Mouse (Mus musculus) inflammation-experienced regulatory T-cells, adult 6 months (primary cell): ENCODE measurements around the gene Smad1. TPM values are rescaled to one million over a fixed set of nuclear protein-coding genes. Genes with fewer than 3 reads are reported as not detected.

Source experiments
- ATAC-seq: one replicate; pipeline ENCODE4 v1.8.0; 2017
- polyA plus RNA-seq, 3 experiments: library from polyadenylated mRNA; unstranded; fragments of 100-300 nt; shearing (Covaris generic); gene quantifications; one replicate each; pipeline ENCODE4 v1.2.1; 2017

Gene Smad1
- polyA plus RNA-seq, 3 experiments from 2014 or later, result 2.9 to 8.1 (median 7.1) TPM

DNA sequence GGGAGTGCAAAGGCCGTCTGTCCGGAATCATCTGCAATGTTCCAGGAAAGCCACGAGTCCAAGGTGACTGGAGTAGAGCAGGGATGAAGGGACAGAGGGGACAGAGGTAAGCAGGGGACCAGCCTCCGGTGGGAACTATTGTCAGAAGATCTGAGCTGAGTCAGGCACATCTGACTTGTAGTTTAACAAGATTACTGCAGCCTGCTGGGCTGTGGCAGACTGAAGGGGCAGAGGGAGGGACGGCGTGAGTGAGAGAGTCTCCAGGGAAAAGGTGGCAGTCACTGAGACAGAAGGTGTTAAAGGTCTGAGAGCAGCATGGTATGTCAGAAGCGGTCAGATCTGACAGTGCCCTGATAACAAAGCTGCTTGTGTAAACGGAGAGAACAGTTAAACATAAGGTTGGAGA is 16.5 kb downstream of the Smad1 start:
- no peak for ATAC-seq

DNA sequence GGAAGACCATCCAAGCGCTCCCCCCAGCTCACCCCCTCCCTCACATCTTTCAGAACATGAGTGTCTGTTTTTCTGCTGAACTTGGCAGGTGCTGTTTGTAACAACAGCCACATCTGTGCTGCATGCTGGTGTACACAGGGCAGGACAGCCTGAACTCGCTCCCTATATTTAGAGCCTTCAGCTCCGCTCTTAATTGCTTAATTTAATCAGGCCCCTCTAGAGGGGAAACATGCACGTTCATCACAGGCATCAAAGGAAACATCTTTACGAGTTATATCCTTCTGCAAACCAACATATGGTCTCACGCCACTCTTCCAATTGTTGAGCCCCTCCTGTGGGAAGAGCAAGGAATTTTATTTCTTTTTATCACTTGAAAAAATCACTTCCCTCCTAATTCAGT is 17.5 kb downstream of the Smad1 start:
- no peak for ATAC-seq

DNA sequence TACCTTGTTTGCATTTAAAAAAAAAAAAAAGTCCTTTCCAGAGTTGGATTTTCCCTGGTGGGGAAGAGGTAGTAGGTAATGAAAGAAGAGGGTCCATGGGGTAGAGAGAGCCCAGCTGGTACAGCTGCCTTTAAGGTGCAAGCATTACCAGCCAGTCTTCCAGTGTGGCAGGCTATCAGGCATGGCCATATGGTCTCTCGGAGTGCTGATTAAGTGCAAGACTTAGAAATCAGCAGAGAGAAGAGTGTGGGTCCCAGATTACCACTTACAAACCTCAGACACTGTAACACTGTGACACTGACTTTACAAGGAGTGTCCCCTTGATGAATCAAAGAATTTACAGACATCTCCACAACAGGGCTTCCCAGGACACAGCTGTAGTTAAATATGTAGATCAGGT is 18.9 kb downstream of the Smad1 start:
- no peak for ATAC-seq

DNA sequence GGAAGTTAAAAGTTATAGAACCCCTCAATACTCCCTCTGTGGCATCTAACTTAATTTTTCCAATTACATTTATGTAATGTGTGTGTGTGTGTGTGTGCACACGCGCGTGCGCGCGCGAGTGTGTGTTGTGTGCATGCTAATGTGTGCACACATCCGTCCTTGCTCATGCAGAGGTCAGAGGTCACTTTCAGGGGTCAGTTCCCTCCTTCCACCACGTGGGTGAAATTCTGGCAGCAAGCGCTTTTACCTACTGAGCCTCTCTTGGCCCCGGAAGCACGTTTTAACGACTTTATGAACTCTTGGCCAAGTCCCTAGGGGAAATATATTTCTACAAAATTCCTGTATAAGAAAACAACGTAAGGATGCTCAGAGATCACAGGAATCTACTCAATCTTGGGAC is 19.3 kb downstream of the Smad1 start:
- ATAC-seq, result no peak

DNA sequence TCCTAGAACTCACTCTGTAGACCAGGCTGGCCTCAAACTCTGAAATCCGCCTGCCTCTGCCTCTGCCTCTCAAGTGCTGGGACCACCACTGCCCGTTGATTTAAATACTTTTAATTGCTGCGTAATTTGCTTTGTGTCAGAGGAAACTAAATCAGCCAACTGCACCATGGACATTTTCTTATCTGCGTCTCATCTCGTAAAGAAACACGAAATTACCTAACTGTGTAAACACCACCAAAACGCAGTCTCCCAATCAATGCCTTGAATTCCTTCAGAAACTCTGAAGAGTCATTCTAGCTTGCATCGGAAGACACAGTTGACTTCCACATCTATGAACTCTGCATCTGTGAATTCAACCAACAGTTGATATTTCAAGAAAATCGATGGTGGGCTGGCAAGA is 22.7 kb downstream of the Smad1 start:
- ATAC-seq, result no peak

DNA sequence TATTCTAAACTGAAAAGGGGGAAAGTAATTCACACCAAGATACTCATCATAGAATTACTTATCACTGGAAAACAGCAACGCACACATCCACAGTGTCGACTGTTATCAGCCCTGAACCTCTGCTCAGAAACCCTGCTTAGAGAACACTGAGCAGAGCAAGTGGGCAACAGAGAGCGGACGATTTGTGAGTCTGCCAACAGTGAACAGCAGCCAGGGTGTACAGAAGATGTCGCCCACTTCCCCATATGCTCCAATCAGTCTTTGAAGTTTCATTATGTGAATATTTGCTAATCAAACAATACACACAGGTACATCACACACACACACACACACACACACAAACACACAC is 23.6 kb downstream of the Smad1 start:
- no peak for ATAC-seq

DNA sequence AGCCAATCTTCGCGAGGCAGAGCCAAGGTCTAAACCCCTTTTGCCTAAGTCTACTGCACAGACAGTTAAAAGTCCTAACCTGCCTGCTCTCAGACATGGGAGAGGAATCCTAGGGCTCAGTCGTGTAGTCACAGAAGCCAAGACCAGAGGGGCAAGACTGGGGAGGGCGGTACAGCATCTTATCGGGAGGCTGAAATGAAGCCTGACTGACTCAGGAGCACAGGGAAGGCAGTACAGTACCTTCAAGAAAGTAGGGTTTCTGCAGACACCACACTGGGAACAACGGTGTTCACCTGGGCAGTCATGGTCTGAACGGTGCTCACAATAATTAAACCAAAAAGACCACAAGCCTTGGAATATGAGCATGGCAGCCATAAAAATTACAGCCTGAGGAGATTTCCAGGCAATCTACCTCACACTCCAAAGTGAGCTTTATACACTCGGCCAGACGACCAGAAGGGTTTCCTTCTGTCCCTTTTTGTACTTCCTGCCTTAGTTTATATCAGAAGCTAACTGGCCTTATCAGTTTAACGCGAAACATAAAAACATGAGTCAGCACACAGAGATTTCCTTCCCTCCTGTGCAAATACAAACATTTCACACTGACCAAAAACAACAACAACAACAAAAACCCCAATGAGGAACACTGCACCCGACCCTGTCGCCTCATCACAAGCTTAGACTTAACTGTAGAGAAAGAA is 24.1 kb downstream of the Smad1 start:
- ATAC-seq, result no peak

DNA sequence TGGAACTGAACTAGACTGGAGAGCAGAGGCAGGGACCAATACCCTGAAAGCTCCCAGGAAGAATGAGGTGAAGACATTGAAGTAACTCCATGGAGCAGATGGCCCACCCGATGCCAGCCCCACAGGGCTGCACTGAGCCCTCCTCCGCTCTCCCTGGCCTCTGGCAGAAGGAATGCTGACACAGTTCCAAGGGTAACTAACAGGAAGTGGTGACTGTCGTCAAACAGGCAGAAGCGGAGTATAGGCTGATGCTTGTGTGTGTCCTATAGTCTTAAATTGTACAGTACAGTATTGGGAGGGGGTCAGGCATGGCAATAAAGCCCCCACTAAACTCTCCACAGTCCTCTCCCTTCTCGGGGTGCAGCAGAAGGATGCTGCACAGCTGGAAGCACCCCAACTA is 24.9 kb downstream of the Smad1 start:
- peak; percentile 22 for ATAC-seq

DNA sequence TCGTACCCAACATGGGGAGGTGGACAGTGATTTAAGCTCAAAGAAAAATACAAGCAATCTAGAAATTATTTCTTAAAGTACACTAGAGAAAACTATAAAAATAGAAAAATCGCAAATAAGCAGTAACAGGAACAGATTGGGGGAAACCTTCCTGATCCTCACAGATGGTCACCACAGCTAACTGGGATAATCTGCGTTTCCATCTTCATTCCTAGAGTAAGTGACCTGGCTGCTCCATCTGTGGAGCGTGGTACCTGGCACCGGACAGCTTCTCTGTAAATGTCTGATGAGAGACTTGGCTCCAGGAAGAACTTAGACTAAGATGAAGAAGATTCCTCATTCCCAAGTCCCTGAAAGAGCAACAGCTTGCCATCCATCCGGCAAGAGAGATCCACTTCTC is 25.8 kb downstream of the Smad1 start:
- ATAC-seq, result no peak

DNA sequence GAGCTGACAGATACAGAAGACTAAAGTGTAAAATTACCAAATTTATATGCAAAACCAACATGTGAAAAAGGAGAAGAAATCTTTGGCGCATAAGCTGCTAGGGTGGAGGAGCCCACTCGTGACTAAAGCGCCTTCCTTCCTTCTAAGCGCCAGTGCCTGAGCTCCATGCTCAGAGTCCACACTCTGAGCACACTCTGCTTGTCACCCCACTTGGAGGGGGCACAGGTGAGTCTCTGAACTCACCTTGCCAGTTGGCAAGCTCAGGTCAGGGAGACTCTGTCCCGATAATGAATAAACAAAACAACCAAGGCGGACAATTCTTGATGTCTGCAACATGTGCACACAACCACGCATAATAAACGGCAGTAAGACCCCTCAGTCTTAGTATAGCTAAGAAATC is 26.4 kb downstream of the Smad1 start:
- ATAC-seq, result no peak

DNA sequence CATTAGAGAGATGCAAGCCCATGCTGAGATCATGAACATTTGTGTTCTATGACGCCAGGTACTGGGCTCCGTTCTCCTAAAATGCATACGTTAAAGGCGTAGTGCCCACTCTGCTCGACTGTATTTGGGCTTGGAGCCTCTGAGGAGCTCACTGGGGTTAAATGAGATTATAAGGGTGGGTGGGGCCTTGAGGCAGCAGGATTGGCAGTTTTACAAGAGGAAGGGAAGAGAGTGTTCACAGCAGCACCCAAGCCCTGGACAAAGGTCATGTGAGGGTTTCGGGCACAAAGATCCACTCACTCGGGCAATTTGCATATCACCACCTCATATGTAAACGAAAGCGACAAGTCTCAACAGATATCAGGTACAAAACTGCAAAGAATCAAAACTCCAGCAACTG is 26.8 kb downstream of the Smad1 start:
- no peak for ATAC-seq

DNA sequence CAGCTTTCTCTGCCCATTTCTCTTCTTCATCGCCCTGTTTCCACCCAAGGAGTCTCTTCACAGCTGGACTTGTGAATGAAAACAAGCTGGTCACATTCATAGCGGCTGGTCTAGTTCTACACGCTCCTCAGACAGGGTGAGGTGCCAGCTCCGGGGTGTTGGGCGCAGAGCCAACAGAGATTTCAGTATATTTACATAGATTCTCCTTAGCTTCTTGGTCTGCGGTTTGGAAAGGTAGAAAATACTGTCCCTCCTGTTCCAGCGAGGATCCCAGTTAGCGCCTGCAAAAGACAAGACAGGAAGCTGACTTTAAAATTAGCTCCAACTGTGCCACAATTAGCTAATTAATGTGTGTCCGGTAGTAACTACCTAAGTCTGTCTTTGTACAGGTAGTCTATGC is 27.2 kb downstream of the Smad1 start:
- ATAC-seq, result no peak

DNA sequence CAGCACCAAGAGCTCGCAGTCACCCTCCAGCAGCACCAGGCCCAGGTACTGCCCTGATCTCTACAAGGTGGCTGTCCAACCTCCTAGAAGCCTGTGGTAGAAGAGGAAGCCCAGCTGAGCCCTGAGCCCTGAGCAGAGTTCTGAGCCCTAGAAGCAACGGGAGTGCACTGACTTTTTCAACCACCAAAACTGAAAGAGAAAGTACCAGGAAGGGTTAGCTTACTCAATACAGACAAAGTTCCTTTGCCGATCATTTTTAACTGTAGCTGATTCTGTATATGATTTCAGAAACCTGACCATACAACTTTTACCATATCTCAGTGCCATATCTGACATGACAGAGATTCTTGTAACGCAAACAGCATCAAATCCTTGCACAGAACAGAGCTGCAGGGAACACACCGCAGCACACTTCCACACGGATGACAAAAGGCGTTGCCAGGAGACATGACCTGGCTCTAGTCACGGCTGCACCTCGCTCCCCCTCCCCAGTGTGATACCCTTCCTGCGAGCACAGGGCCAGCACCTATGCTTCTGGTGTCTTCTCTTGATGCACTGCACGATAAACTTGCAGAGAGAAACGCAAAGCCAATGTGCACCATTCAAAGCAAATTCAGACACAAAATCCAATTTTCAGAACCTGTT is 28.6 kb downstream of the Smad1 start:
- peak; percentile 90 for ATAC-seq

DNA sequence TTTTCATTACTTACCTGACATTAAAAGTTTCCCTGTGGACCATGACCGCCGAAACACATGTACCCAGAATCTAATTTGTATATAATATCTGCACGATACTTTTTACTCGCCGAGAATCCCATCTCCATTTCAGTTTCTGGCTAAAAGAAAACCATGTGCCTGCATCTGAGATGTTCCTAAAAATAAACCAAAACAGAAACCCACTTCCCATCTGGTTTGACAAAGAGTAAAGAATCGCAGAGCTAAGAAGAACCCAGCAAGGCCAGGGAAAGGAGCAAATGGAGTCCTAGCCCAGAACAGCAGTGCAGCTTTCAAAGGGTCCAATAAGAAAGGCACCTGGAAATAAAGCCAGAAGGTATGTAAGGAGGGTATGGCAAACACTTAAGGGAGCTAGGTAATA is 30.2 kb downstream of the Smad1 start:
- no peak for ATAC-seq

DNA sequence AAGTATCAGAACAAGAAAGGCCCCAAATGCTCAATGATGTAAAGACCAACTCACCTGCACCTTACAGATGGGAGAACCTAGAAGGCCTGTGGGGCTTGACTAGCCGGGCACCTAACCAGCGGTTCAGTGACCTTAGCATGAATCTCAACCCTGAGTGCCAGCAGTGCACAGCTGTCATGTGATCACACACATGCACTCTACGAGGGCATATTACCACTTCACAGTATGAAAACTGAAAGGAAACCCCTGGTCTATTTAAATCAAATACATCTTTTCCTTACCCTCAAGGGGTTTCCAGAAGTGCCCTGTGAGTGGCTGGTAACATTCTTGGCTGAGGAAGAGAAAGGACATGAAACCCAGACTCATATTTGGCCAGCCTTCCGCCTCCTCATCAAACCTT is 31.4 kb downstream of the Smad1 start:
- ATAC-seq, result no peak

DNA sequence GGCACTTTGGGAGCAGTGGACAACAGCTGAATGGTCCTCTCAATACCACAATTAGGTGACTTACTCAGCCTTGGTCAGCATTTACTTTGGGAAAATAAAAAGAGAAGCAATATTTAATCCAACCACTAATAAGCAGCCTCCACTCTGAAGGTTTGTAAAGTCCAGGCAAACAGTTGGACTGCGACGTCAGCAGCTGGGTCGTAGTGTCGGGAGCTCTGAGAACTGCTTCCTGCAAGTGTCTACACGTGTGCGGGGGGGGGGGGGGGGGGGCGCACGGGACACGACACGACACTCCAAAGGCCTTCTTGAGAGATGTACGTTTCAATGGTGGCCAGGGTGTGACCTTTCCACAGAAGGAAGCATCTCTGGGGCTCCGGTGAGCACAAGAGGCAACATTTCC is 32.0 kb downstream of the Smad1 start:
- ATAC-seq, result no peak

DNA sequence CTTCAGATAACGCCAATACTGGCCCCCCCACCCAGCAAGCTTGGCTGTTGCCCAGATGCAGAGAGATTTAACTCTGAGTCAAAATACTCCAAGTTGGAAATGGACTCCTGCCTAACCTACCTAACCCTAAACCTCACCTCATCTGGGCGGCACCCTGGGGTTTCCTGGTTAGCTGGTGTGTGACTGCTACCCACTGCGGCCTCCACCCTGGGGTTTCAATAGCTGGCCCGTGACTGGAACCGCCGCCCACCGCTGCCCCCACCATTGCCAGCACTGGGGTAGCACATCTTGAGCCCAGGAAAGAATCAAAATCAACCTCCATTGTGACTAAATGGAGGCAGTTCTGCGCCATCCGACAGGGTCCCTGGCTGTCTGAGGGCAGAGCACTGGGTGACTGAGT is 33.1 kb downstream of the Smad1 start:
- no peak for ATAC-seq

DNA sequence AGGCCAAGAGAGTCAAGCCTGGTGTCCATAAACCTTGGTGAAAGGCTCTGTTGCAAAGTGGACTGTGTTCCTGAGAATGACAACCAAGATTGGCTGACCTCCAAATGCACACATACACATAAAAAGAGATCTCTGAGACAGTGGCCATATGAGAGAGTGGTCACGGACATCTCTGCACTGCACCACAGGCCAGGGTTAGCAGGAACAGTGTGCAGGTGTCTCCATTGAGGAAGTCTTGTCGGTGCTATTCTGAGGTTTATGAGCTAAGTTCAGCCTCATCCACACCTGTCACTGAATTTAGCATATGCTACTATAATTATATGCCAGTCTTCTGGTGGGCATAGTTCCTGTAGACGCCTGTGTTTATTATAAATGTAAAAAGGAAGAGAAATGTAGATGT is 33.6 kb downstream of the Smad1 start:
- no peak for ATAC-seq

DNA sequence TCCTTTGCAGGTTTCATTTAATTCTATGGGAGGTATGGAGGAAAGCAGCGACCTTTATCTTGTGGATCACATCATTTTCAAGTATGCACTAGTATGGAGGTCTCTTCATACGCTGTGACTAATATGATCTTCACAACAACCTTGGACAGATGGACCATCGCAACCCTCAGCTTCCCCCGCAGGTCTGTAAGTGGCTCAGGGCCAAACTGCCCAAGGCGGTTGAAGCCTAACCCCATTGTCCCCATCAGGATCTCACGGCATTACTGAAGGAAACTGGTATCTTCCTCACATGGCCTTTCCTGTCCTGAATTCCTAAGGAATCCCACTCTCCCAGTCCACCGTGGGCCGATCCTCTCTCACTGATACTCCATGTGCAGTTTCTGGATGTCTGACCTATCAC is 34.5 kb downstream of the Smad1 start:
- ATAC-seq, result no peak

DNA sequence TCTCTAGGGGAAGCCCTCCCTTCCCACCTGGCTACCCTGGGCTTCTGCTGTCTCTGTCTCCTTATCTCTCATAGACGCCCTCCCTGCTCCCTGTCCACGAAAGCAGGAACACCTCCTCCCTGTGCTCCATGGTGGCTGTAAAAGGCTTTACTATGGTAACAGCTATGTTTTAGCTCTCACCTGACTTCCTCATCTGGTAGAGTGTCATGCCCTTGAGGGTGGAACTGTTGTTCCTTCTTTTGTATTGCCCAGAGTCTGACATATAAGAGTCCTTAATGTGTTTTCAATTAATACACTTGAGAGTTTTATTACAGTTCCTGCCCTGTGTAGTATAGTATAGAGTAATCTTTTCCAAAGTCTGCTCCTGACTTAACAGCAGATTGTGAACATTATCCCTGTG is 36.9 kb downstream of the Smad1 start:
- no peak for ATAC-seq

DNA sequence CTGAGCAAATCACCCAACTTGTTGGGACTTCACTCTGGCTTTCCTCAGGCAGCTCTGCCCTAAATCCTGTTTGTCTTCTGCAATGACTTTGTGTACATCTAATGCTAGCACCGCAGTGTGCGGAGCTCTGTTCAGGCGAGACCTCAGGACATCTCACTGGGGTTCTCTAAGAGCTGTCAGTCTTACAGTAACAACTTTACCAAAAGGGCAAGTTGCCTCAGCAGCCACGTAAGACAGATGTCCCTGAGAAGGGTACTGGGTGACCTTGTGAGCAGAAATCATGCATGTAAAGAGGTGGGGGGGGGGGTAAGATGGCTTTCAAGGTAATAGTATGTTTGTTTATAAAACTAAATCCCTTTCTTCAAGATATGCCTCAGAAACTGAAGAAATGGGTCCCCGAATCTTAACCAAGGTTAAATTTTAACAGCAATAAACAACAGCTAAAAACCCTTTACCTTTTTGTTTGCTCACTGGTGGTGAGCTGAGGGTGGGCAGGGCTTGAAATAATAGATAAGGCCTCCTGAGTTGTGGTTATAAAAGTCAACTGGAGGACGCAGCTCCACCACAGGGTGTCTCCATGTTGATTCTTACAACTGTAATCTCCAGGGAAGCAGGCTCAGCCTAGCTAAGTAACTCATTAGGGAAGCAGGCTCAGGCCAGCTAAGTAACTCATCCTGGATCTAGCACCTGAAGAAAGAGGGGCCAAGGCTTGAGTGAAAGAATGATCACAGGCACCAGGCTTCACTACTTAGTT is 38.4 kb downstream of the Smad1 start:
- no peak for ATAC-seq

DNA sequence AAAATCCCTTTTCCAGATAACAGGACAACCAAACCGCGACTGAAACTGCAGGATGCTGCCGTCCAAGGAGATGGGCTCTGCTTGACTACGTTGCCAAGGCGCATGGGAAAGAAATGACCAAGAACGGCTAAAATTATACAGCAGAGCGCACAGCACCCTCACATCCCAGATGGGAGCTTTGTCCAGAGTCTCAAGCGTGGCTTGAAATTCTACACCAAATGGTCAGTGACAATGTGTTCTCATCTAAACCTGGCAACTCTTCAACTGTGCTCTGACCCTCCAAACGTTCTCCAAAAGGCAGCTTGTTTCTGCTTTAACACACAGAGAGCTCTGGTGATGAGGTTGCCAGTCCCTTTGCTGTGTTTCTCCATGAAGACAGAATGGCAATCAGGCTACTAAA is 39.0 kb downstream of the Smad1 start:
- ATAC-seq, result no peak

DNA sequence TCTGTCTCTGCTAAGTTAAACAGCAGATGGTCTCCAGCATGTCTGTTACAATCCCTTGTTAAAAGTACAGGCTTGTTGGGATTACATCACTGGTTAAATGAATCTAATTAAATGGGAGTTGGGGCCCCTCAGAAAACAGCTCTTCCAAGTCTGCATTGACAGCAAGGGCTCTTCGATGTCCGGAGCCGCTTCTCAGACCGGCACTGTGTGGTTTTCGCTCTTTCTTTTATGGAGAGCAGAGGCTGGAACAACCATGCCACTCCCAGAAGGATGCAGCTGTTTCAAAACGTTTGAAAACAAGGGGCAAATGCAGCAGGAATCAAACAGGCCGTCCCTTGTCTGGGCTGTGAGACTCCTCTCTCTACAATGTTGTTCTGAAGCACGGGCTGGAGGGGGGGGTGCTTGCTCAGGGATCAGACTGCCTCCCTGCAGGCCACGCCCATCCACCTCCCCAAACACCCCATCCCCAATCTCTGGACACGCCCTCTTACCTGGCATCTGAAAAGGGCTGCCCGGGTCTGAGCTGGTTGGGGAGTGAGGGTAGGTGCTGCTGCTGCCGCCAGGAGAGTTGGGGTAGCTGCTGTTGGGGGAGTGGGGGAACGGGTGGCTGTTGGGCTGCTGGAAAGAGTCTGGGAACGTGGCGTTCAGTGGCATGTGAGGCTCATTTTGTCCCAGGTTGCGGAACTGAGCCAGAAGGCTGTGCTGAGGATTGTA is 43.4 kb downstream of the Smad1 start:
- no peak for ATAC-seq

DNA sequence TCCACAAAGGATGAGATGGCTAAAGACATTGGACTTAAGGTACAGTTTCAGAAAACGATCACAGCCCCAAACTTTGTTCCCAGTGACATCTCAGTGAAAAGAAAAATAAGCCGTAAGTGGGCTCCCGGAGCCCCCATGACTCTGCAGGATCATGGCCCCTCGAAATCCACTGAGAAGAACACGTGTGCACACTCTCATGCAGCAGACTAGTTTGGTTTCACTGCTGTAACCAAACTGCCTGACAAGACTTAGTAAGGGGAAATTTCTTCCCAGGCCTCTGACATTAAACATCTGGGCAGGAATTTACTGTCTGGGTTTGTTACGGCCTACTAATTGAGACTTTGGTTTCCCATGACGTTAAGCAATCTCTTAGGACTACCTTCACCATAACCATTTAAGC is 45.3 kb downstream of the Smad1 start:
- ATAC-seq, result no peak
